Mouse (Mus musculus): ENCODE results near the gene Ankdd1a. TPM values are rescaled to one million over a fixed set of nuclear protein-coding genes. Genes with fewer than 3 reads are reported as not detected.

Ankdd1a gene
- total and polyA plus RNA-seq, 3 experiments: not detected

DNA sequence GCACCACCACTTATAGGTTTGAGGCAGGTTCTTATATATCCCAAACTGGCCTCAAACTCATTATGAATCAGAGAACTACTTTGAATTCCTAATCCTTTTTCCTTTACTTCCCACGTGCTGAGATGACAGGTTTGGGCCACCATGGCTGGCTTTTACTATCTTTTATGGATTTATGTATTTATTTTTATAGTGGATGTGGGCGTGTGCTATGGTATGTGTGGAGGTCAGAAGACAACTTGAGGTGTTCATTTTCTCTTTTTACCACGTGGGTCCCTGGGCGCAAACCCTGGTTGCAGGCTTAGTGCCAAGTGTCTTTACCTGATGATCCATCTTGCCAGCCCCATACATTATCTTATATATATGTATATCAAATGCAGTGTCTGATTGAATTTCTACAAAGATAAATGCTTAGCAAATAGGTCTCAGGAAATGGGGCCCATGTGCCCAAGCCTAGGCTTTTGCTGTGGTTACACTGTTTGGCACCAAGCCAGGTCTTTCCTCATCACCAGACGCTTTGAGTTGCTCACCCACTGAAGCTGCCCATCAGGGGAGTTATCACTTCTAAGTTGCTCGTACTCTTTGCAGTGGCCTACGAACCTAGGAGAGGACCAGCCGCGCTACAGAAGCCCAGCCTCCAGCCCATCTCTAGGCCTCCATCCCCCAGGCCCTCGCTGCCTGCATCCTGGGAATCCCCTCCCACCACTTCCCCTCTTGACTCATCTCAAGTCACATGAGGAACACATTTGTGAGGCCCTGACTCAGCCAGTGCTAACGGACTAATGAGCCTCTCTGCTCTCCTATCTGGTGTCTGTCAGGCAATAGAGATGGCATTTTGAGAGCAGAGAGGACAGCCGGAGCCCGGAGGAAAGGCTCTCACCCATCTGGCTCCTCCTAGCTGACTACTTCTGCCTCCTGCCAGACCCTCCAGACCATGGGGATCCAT, 21.4 kb upstream of the Ankdd1a start:
- Histone ChIP-seq H3K4me3 (replicated peaks in 1 of 3; ENCODE audit: low read depth in 2 of 3, low read length in 2 of 3, poor library complexity in 1 of 3) (peak overlapping the region in 2 of 3 experiments; percentile 15 to 25), H3K36me3 (replicated peaks in 1 of 2; ENCODE audit: control insufficient read depth in 1 of 2, insufficient read depth in 1 of 2, low read length in 1 of 2) (no peaks in the 10 kb centered on the region), H3K27me3 (replicated peaks) (no peaks in the 10 kb centered on the region), H3K27ac (ENCODE audit: insufficient read depth, low read depth) (peak overlapping the region; percentile 99), H3K79me2 (replicated peaks; ENCODE audit: control insufficient read depth, extremely low read depth, insufficient read depth, poor library complexity, severe bottlenecking) (no peaks in the 10 kb centered on the region), H3K9me3 (replicated peaks; ENCODE audit: low read length) (no peaks in the 10 kb centered on the region), H3K4me1 (ENCODE audit: control insufficient read depth in 1 of 2, insufficient read depth in 2 of 2) (peaks cover 25 to 74% of the 10 kb centered on the region in 2 experiments), H3K4me2 (ENCODE audit: insufficient read depth, low read depth, poor library complexity, severe bottlenecking) (peak overlapping the region; percentile 60), H3K9ac (ENCODE audit: insufficient read depth, low read depth) (peak overlapping the region; percentile 58)
- DNase-seq (ENCODE audit: extremely low read depth): peak; percentile 94
- dilution Hi-C loops (cut with MboI; ENCODE audit: extremely low pct_ligation_motif_present, extremely low pct_unique_long_range_greater_than_20kb, low sequenced_read_pairs) (no loop called here), in situ Hi-C loops (cut with MboI; ENCODE audit: low pct_ligation_motif_present, low pct_unique_long_range_greater_than_20kb, low sequenced_read_pairs) (no loop called here)
- TF ChIP-seq MXI1 (IDR thresholded peaks at IDR 0.05; ENCODE audit: low read depth, low read length) (no peak; the same call in 1 of the 2 replicates), CHD1 (IDR thresholded peaks at IDR 0.05; ENCODE audit: low read depth, low read length) (no peak), E2F4 (IDR thresholded peaks at IDR 0.05; ENCODE audit: insufficient replicate concordance, low read depth, low read length) (no peak), SMC3 (IDR thresholded peaks at IDR 0.05; ENCODE audit: low read depth, low read length) (no peak), CHD2 (IDR thresholded peaks at IDR 0.05; ENCODE audit: low read length) (peak; percentile 78), HCFC1 (IDR thresholded peaks at IDR 0.05; ENCODE audit: low read depth, low read length) (peak; percentile 26), PAX5 (IDR thresholded peaks at IDR 0.05; ENCODE audit: low read length) (no peak), ZNF384 (IDR thresholded peaks at IDR 0.05; ENCODE audit: low read depth, low read length) (no peak), RAD21 (IDR thresholded peaks at IDR 0.05; ENCODE audit: low read depth, low read length) (no peak), MYC (IDR thresholded peaks at IDR 0.05; ENCODE audit: low read depth, low read length) (peak; percentile 48), MAFK (IDR thresholded peaks at IDR 0.05; ENCODE audit: insufficient replicate concordance, low read length) (peak; percentile 70; the same call in 1 of the 2 replicates), GABPA (IDR thresholded peaks at IDR 0.05; ENCODE audit: insufficient replicate concordance, low read depth, low read length) (no peak), JUND (conservative IDR thresholded peaks at IDR 0.05; ENCODE audit: low read depth, low read length) (no peak; the same call in 1 of the 2 replicates), ZMIZ1 (IDR thresholded peaks at IDR 0.05; ENCODE audit: low read depth, low read length) (0 out of 2 replicates have a peak, but pooled peaks have one; percentile 13), ZKSCAN1 (IDR thresholded peaks at IDR 0.05; ENCODE audit: borderline replicate concordance, low read depth, low read length) (no peak), ELF1 (IDR thresholded peaks at IDR 0.05; ENCODE audit: low read depth, low read length) (no peak), JUN (IDR thresholded peaks at IDR 0.05; ENCODE audit: insufficient read depth, low read depth, low read length) (peak; percentile 41; the same call in 1 of the 2 replicates), POLR2A (IDR thresholded peaks at IDR 0.05; ENCODE audit: low read depth, low read length) (peak; percentile 69), ZC3H11A (IDR thresholded peaks at IDR 0.05; ENCODE audit: low read depth, low read length) (no peak), MEF2A (IDR thresholded peaks at IDR 0.05; ENCODE audit: borderline replicate concordance, low read depth, low read length) (peak; percentile 77), UBTF (IDR thresholded peaks at IDR 0.05; ENCODE audit: low read depth, low read length) (no peak), MAX (IDR thresholded peaks at IDR 0.05; ENCODE audit: low read length) (peak; percentile 56), TCF12 (IDR thresholded peaks at IDR 0.05; ENCODE audit: low read depth, low read length) (peak; percentile 66; the same call in 1 of the 2 replicates), IRF4 (IDR thresholded peaks at IDR 0.05; ENCODE audit: low read depth, low read length) (peak; percentile 89), USF1 (IDR thresholded peaks at IDR 0.05; ENCODE audit: low read depth, low read length) (peak; percentile 70), SIN3A (IDR thresholded peaks at IDR 0.05; ENCODE audit: low read length) (no peak), KAT2A (IDR thresholded peaks at IDR 0.05; ENCODE audit: insufficient replicate concordance, low read length) (no peak), MAZ (IDR thresholded peaks at IDR 0.05; ENCODE audit: low read depth, low read length) (0 out of 2 replicates have a peak, but pooled peaks have one; percentile 23), BHLHE40 (IDR thresholded peaks at IDR 0.05; ENCODE audit: low read depth, low read length) (peak; percentile 97), ETS1 (conservative IDR thresholded peaks at IDR 0.05; ENCODE audit: low read depth, low read length) (peak; percentile 94), POLR2AphosphoS2 (IDR thresholded peaks at IDR 0.05; ENCODE audit: low read depth, low read length) (no peak), CTCF (conservative IDR thresholded peaks at IDR 0.05 in 1 of 2, IDR thresholded peaks at IDR 0.05 in 1 of 2; ENCODE audit: low read depth in 2 of 2, low read length in 2 of 2) (no peak), EP300 (IDR thresholded peaks at IDR 0.05; ENCODE audit: low read length) (peak; percentile 75), NELFE (IDR thresholded peaks at IDR 0.05; ENCODE audit: low read depth, low read length) (no peak; the same call in 1 of the 2 replicates), USF2 (conservative IDR thresholded peaks at IDR 0.05; ENCODE audit: low read depth, low read length) (0 out of 2 replicates have a peak, but pooled peaks have one; percentile 31), TBP (conservative IDR thresholded peaks at IDR 0.05; ENCODE audit: low read depth, low read length) (peak; percentile 56; the same call in 1 of the 2 replicates), NRF1 (IDR thresholded peaks at IDR 0.05; ENCODE audit: low read depth, low read length) (no peak), RCOR1 (conservative IDR thresholded peaks at IDR 0.05; ENCODE audit: low read depth, low read length) (peak; percentile 32; the same call in 1 of the 2 replicates)

Measured in CH12.LX (cell line).